Mouse (Mus musculus) embryo, embryonic 9.5 days (tissue): Measurements from ENCODE around the gene A3galt2.
A peak's percentile ranks its signal among the peaks of the same experiment; 100 is the strongest.

Source experiments
- DNase-seq: peaks from one replicate; pipeline ENCODE4 v3.0.0-alpha.2; 2017; ENCODE audit errors: extremely low spot score

Gene A3galt2

GRCm38 (mm10) chr4:128753571-128753970 lies 1.6 kb upstream of the A3galt2 start:
- no peak for DNase-seq

- DNase-seq = no peak
Measured at GRCm38 (mm10) chr4:128755900-128756299, 736 bp downstream of the A3galt2 start.

GRCm38 (mm10) chr4:128759214-128759613 lies 4.0 kb downstream of the A3galt2 start:
- no peak for DNase-seq

GRCm38 (mm10) chr4:128760029-128760428 lies 4.9 kb downstream of the A3galt2 start:
- DNase-seq = no peak

- no peak for DNase-seq
Measured at GRCm38 (mm10) chr4:128766929-128767328, 11.8 kb downstream of the A3galt2 start.

GRCm38 (mm10) chr4:128768120-128768519 lies 13.0 kb downstream of the A3galt2 start:
- DNase-seq = no peak

- no peak for DNase-seq
Measured at GRCm38 (mm10) chr4:128769569-128770355, 14.6 kb downstream of the A3galt2 start.

- DNase-seq = no peak
Measured at GRCm38 (mm10) chr4:128770698-128771097, 15.5 kb downstream of the A3galt2 start.

GRCm38 (mm10) chr4:128773820-128774219 lies 18.7 kb downstream of the A3galt2 start:
- DNase-seq = no peak

GRCm38 (mm10) chr4:128774467-128774866 lies 19.3 kb downstream of the A3galt2 start:
- DNase-seq = no peak

GRCm38 (mm10) chr4:128776568-128777289 lies 21.6 kb downstream of the A3galt2 start:
- DNase-seq = peak; percentile 82

- no peak for DNase-seq
Measured at GRCm38 (mm10) chr4:128777593-128777992, 22.4 kb downstream of the A3galt2 start.

GRCm38 (mm10) chr4:128782037-128782436 lies 26.9 kb downstream of the A3galt2 start:
- no peak for DNase-seq

GRCm38 (mm10) chr4:128782645-128783044 lies 27.5 kb downstream of the A3galt2 start:
- DNase-seq = no peak

- DNase-seq = no peak
Measured at GRCm38 (mm10) chr4:128784950-128785631, 29.9 kb downstream of the A3galt2 start.

- DNase-seq = no peak
Measured at GRCm38 (mm10) chr4:128785921-128786654, 30.9 kb downstream of the A3galt2 start.

- DNase-seq = no peak
Measured at GRCm38 (mm10) chr4:128787023-128787939, 32.1 kb downstream of the A3galt2 start.

GRCm38 (mm10) chr4:128788108-128788507 lies 32.9 kb downstream of the A3galt2 start:
- no peak for DNase-seq

- DNase-seq = no peak
Measured at GRCm38 (mm10) chr4:128789646-128790045, 34.5 kb downstream of the A3galt2 start.

- no peak for DNase-seq
Measured at GRCm38 (mm10) chr4:128793710-128794109, 38.5 kb downstream of the A3galt2 start.

GRCm38 (mm10) chr4:128794198-128794597 lies 39.0 kb downstream of the A3galt2 start:
- DNase-seq = no peak
